Mouse (Mus musculus): ENCODE data around the gene Syngr1.

The Syngr1 gene

GRCm38 (mm10) chr15:80148565-80148964, 57.4 kb downstream of the Syngr1 start:
- DNase-seq = no peak

DNA sequence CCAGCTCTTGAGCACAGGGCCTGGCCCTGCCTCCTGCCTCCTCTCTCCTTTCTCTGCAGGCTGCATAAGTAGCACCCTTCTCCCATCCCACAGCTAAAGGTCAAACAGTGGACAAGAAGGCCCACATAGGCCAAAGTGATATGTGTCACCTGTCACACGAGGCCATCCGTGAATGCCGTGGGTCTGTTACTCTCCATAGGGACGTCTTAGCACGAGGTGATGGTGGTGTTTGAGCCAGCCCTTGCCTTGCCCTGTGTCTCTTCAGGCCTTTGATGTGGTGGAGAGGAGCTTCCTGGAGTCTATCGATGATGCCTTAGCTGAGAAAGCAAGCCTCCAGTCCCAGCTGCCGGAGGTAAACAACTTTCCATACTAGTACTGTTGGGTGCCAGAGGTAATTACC, 58.4 kb downstream of the Syngr1 start:
- DNase-seq = no peak

DNA sequence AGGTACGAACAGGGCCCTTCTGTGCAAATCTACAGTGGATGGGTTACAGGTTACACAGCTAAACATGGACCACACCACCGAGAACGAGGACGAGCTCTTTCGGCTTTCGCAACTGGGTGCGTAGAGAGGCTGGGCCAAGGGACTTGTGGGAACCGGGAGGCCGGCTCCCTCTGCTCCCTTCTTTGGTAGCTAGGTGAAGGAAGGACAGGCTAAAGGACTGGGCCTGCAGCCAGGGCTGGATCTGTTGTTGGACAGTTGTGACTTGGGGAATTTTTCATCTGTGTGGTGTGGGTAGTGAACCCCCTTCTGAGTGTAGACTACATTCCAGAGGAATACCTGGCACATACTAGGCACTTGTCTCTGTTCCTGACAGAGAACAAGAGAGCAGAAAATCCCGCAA, 61.5 kb downstream of the Syngr1 start:
- no peak for DNase-seq

- no peak for DNase-seq
Observed at GRCm38 (mm10) chr15:80153757-80154156, 62.6 kb downstream of the Syngr1 start.

DNA sequence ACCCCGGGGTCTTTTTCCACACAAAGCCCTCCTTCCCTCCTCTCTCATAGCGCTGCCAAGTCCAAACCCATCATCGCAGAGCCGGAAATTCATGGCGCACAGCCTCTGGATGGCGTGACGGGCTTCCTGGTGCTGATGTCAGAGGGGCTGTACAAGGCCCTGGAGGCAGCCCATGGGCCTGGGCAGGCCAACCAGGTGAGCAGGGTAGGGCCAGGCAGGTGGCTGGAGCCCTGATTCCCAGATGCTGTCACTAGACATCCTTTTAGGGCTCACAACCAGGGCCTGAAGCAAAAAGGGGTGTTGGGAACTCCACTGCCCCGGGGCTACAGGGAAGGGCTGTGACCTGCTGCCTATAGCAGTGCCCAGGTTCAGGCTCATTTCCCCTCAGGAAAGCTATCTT, 64.6 kb downstream of the Syngr1 start:
- no peak for DNase-seq

- peak; percentile 54 for DNase-seq
Observed at GRCm38 (mm10) chr15:80157197-80157943, 66.2 kb downstream of the Syngr1 start.

GRCm38 (mm10) chr15:80158001-80158706, 67.0 kb downstream of the Syngr1 start:
- DNase-seq = no peak

DNA sequence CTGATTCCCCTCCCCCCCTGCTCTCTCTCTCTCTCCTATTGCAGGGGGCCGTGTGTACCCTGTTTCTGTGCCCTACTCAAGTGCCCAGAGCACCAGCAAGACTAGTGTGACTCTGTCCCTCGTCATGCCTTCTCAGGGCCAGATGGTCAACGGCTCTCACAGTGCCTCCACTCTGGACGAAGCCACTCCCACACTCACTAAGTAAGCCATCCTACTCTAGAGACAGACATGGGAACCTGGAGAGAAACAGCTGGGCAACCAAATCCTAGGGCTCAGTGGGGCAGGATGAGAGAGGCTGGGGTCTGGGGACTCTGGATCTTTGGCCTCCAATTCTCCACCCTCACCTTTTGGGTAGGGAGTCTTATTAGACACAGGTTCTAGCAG, 67.6 kb downstream of the Syngr1 start:
- DNase-seq = no peak

DNA sequence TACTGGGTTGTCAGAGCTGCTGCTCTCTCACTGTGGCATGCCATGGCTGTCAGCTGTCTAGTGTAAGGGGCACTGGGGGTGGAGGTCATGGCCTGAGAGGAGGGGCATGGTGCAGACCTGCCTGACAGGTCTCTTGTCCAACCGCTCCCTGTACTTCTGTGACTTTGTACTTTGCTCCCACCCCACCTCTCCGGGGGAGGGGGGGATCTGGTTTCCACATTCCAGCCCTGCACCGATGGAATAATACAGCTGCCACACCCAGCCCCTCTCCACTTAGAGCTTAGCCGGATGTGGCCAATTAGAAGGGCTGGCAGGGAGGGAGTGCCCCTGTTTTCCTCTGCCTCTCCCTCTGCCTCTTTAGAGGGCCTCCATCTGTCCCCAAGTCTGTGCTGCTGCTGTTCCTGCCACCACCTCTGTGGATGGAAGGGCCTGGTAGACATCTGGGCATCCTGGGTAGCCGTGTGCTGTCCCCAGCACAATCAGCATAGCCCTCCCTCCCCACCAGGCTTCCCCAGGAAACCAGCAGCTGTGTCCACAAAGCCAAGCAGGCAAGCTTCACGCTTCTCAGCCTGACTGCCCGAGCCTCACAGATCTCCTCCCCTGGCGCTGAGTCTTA, 68.3 kb downstream of the Syngr1 start:
- DNase-seq = no peak

DNA sequence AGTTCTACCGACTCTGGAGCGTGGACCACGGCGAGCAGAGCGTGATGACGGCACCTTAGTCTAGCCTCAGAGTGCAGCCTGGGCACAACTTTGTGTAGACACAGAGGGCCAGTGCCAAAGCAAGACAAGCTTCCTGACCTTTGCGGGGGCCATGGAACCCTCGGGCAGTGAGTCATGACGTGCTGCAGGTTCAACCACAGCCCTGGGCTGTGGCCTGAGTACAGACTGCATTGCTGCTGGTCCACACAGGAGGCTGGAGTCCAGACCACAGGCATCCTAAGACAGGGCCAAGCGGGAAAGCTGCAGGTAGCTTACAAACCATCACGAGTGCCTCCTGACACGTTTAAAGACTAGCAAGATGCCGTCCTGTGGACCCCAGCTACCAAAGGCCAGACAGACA, 69.1 kb downstream of the Syngr1 start:
- DNase-seq = no peak

GRCm38 (mm10) chr15:80160726-80161125, 69.6 kb downstream of the Syngr1 start:
- DNase-seq = peak; percentile 74

DNA sequence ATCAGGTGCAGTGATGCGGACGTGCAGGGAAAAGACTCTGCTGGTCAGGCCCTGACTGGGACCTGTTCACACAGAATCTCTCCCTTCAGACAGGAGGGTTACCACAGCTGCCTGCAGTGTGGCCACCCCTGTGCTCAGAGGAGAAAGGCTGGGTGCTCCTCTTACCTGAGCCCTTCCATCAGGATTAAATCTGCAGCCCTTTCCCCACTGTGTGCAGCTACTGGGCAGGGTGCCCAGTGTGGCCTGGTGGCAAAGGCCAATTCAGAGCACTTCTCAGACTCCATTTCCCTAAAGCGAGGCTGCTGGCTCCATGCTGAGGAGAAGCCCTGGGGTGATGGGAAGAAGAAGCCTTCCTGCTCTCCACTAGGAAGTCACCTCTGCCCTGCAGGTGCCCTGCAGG, 70.1 kb downstream of the Syngr1 start:
- peak; percentile 63 for DNase-seq

- DNase-seq = peak; percentile 72
Observed at GRCm38 (mm10) chr15:80162401-80162964, 71.3 kb downstream of the Syngr1 start.

- peak; percentile 99 for DNase-seq
Observed at GRCm38 (mm10) chr15:80163274-80163673, 72.1 kb downstream of the Syngr1 start.

DNA sequence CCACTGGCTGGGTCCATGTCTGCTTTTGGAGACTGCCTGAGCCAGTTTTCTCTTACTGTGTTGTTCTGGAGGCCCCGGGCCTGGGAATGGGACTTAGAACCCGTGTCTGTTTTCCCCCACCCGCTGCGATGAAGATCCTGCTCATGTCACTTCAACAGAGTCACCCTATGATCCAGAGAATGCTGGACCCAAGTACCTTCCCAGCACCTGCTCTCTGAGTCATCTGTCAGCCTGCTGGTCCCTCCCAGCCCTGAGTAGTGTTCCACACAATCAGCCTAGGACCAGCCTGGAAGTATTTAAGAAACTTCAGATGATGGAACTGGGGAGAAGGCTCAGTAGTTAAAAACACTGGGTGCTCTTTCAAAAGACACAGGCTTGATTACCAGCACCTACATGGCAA, 72.6 kb downstream of the Syngr1 start:
- no peak for DNase-seq

- peak; percentile 92 for DNase-seq
Observed at GRCm38 (mm10) chr15:80165396-80165795, 74.3 kb downstream of the Syngr1 start.
